Mouse (Mus musculus) hindbrain, embryonic 10.5 days (tissue): ENCODE measurements around the gene Abca3. TPM values are rescaled to one million over a fixed set of nuclear protein-coding genes. Genes with fewer than 3 reads are reported as not detected.

Source experiments
- DNase-seq: peaks from one replicate; pipeline ENCODE4 v3.0.0-alpha.2; 2017; ENCODE audit warnings: low spot score
- H3K27ac ChIP-seq: fragments of 300-500 bp; sonication (generic); 2 replicates; pipeline ENCODE4 v1.5.1; 2016; ENCODE audit warnings: mild to moderate bottlenecking, moderate library complexity
- H3K27me3 ChIP-seq: fragments of 300-500 bp; sonication (generic); 2 replicates; pipeline ENCODE4 v1.6.1; 2016; ENCODE audit warnings: mild to moderate bottlenecking; ENCODE audit not compliant: poor library complexity, insufficient read depth, severe bottlenecking
- H3K36me3 ChIP-seq: fragments of 300-500 bp; sonication (generic); 2 replicates; pipeline ENCODE4 v1.6.1; 2016; ENCODE audit warnings: mild to moderate bottlenecking, moderate library complexity
- H3K4me1 ChIP-seq: fragments of 300-500 bp; sonication (generic); replicated peaks from 2 replicates; pipeline ENCODE4 v1.6.1; 2016; ENCODE audit warnings: mild to moderate bottlenecking
- H3K4me3 ChIP-seq: fragments of 300-500 bp; sonication (generic); 2 replicates; pipeline ENCODE4 v1.5.1; 2016; ENCODE audit warnings: mild to moderate bottlenecking, moderate library complexity
- H3K9me3 ChIP-seq: fragments of 300-500 bp; sonication (generic); 2 replicates; pipeline ENCODE4 v1.6.1; 2016; ENCODE audit warnings: mild to moderate bottlenecking, moderate library complexity
- WGBS: fragments of 180-500 bp; shearing (Covaris S2); methylation state at CpG from one replicate; pipeline ENCODE4 v1.1.7; 2016; 5-methylcytosine and 5-hydroxymethylcytosine counted together
- polyA plus RNA-seq: library from polyadenylated mRNA; unstranded; fragments of >200 nt; fragmentation: Nextera tagmentation; extraction: Ambion mirVana; gene quantifications from 2 replicates; pipeline ENCODE4 v1.2.1, GENCODE M21; 2016

The Abca3 gene
- polyA plus RNA-seq, result 10.2 and 13.7 TPM in 2 replicates

- peak; percentile 95 for DNase-seq
- Histone ChIP-seq H3K9me3 (no peaks in the 10 kb centered on the region), H3K4me3 (peak within 1 kb of the TSS; percentile 88), H3K4me1 (peaks cover 29% of the 10 kb centered on the region), H3K36me3 (no peaks in the 10 kb centered on the region), H3K27ac (peak within 1 kb of the TSS; percentile 91), H3K27me3 (peaks cover 53% of the 10 kb centered on the region)
- WGBS, result under 1% methylated on average over 55 of the region's 55 CpGs
These were observed at the start of gene Abca3 for GRCm38 (mm10) chr17:24351760-24352357. TSS of gene Abca3 (plus strand) at chr17:24351950.

GRCm38 (mm10) chr17:24307500-24307899, 44.2 kb upstream of the Abca3 start:
- no peaks in the 10 kb centered on the region for H3K36me3 ChIP-seq
- no peak for DNase-seq

GRCm38 (mm10) chr17:24320826-24321225, 30.9 kb upstream of the Abca3 start:
- no peak overlapping the region for H3K4me3 ChIP-seq
- DNase-seq, result no peak
- H3K27me3 ChIP-seq, result no peaks in the 10 kb centered on the region
- 85% methylated on average over 3 of the region's 3 CpGs for WGBS
- no peaks in the 10 kb centered on the region for H3K36me3 ChIP-seq
- peaks cover 14% of the 10 kb centered on the region for H3K9me3 ChIP-seq
- H3K27ac ChIP-seq, result no peak overlapping the region
- H3K4me1 ChIP-seq, result no peaks in the 10 kb centered on the region

More at GRCm38 (mm10) chr17:24307500-24307899, 44.2 kb upstream of the Abca3 start:
- no peaks in the 10 kb centered on the region for H3K27me3 ChIP-seq
- 56% methylated on average over 4 of the region's 4 CpGs for WGBS
- H3K9me3 ChIP-seq, result no peaks in the 10 kb centered on the region
- no peaks in the 10 kb centered on the region for H3K4me1 ChIP-seq
- H3K4me3 ChIP-seq, result no peak overlapping the region
- no peak overlapping the region for H3K27ac ChIP-seq

- H3K27ac ChIP-seq, result no peak overlapping the region
- no peaks in the 10 kb centered on the region for H3K27me3 ChIP-seq
- H3K36me3 ChIP-seq, result no peaks in the 10 kb centered on the region
- H3K4me3 ChIP-seq, result no peak overlapping the region
- DNase-seq, result no peak
- peaks cover 4% of the 10 kb centered on the region for H3K9me3 ChIP-seq
- no peaks in the 10 kb centered on the region for H3K4me1 ChIP-seq
- 81% methylated on average over 10 of the region's 10 CpGs for WGBS
These were observed 26.7 kb upstream of the Abca3 start for GRCm38 (mm10) chr17:24325051-24325450.

- Histone ChIP-seq H3K27ac (no peak overlapping the region), H3K4me1 (no peaks in the 10 kb centered on the region), H3K27me3 (no peaks in the 10 kb centered on the region), H3K9me3 (no peaks in the 10 kb centered on the region), H3K4me3 (no peak overlapping the region), H3K36me3 (no peaks in the 10 kb centered on the region)
- WGBS, result 85% methylated on average over 7 of the region's 7 CpGs
- DNase-seq, result no peak
These were observed 24.1 kb upstream of the Abca3 start for GRCm38 (mm10) chr17:24327656-24328055.

- no peak for DNase-seq
- WGBS, result 88% methylated on average over 8 of the region's 8 CpGs
- no peaks in the 10 kb centered on the region for H3K36me3 ChIP-seq
- H3K9me3 ChIP-seq, result no peaks in the 10 kb centered on the region
- no peak overlapping the region for H3K4me3 ChIP-seq
- 0 out of 2 replicates have a peak, but pooled peaks cover 2% of the 10 kb centered on the region for H3K4me1 ChIP-seq
- H3K27ac ChIP-seq, result no peak overlapping the region
- peaks cover 12% of the 10 kb centered on the region; the same call in 1 of the 2 replicates for H3K27me3 ChIP-seq
These were observed 7.1 kb upstream of the Abca3 start for GRCm38 (mm10) chr17:24344672-24345071.

GRCm38 (mm10) chr17:24346831-24347230, 4.9 kb upstream of the Abca3 start:
- H3K9me3 ChIP-seq, result no peaks in the 10 kb centered on the region
- WGBS, result 56% methylated on average over 7 of the region's 7 CpGs

GRCm38 (mm10) chr17:24349176-24349575, 2.6 kb upstream of the Abca3 start:
- no peaks in the 10 kb centered on the region for H3K9me3 ChIP-seq
- H3K27me3 ChIP-seq, result peaks cover 47% of the 10 kb centered on the region
- no peak overlapping the region for H3K4me3 ChIP-seq
- WGBS, result 74% methylated on average over 2 of the region's 2 CpGs
- no peak for DNase-seq
- H3K4me1 ChIP-seq, result peaks cover 29% of the 10 kb centered on the region
- H3K36me3 ChIP-seq, result no peaks in the 10 kb centered on the region
- no peak overlapping the region for H3K27ac ChIP-seq

More at GRCm38 (mm10) chr17:24346831-24347230, 4.9 kb upstream of the Abca3 start:
- no peaks in the 10 kb centered on the region for H3K36me3 ChIP-seq
- no peak overlapping the region for H3K27ac ChIP-seq
- H3K27me3 ChIP-seq, result peaks cover 30% of the 10 kb centered on the region
- no peak overlapping the region for H3K4me3 ChIP-seq
- peaks cover 12% of the 10 kb centered on the region for H3K4me1 ChIP-seq
- DNase-seq, result no peak

GRCm38 (mm10) chr17:24350926-24351759, 607 bp upstream of the Abca3 start, which contains the start of gene Abca17:
TSS of gene Abca17 (minus strand) at chr17:24351068.
- H3K4me3 ChIP-seq, result peak within 1 kb of the TSS; percentile 88
- 5% methylated on average over 42 of the region's 42 CpGs for WGBS
- peak; percentile 31 for DNase-seq
- H3K9me3 ChIP-seq, result no peaks in the 10 kb centered on the region
- H3K27ac ChIP-seq, result peak within 1 kb of the TSS; percentile 91
- H3K27me3 ChIP-seq, result peaks cover 53% of the 10 kb centered on the region
- peaks cover 29% of the 10 kb centered on the region for H3K4me1 ChIP-seq
- H3K36me3 ChIP-seq, result no peaks in the 10 kb centered on the region

- Histone ChIP-seq H3K4me3 (peak overlapping the region; percentile 88), H3K27ac (peak overlapping the region; percentile 91), H3K9me3 (no peaks in the 10 kb centered on the region), H3K4me1 (peaks cover 29% of the 10 kb centered on the region), H3K36me3 (no peaks in the 10 kb centered on the region), H3K27me3 (peaks cover 53% of the 10 kb centered on the region)
- WGBS, result 3% methylated on average over 36 of the region's 36 CpGs
- DNase-seq, result no peak
These were observed 832 bp downstream of the Abca3 start for GRCm38 (mm10) chr17:24352370-24353194.

- no peaks in the 10 kb centered on the region for H3K36me3 ChIP-seq
- peaks cover 29% of the 10 kb centered on the region for H3K4me1 ChIP-seq
- no peak overlapping the region for H3K27ac ChIP-seq
- WGBS, result 81% methylated on average over 3 of the region's 3 CpGs
- H3K4me3 ChIP-seq, result peak overlapping the region; percentile 9; the same call in 1 of the 2 replicates
- no peaks in the 10 kb centered on the region for H3K9me3 ChIP-seq
- H3K27me3 ChIP-seq, result peaks cover 46% of the 10 kb centered on the region
- no peak for DNase-seq
These were observed 2.2 kb downstream of the Abca3 start for GRCm38 (mm10) chr17:24353960-24354359.

GRCm38 (mm10) chr17:24355284-24355683, 3.5 kb downstream of the Abca3 start:
- no peaks in the 10 kb centered on the region for H3K36me3 ChIP-seq
- H3K4me3 ChIP-seq, result no peak overlapping the region
- H3K27ac ChIP-seq, result no peak overlapping the region
- H3K4me1 ChIP-seq, result peaks cover 34% of the 10 kb centered on the region
- 88% methylated on average over 8 of the region's 8 CpGs for WGBS
- H3K27me3 ChIP-seq, result peaks cover 35% of the 10 kb centered on the region
- no peak for DNase-seq
- no peaks in the 10 kb centered on the region for H3K9me3 ChIP-seq
